In the genomic region with DNA sequence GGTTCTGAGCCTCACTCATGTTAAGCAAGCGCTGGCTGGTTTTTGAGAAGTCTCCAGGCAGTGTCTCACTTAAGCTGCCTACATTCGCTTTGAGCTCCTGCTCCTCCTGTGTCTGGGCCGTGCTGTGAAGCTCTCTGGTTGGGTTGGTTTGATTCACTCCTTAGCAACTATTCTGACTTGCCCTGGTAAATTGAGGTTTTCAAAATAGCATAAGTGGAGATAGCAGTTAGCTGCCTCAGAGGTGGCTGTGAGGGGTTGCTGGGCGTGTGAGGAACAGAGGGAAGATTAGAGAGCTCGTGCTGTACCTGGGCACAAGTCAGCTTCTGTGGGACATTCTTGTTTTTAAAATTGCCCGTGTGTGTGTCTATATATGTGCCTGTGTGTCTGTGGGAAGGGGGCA, we compare ENCODE assay signal across 14 mouse cellular contexts. TPM values are rescaled to one million over a fixed set of nuclear protein-coding genes. Genes with fewer than 3 reads are reported as not detected.
DNase-seq lines count a peak whose midpoint lies in the region; ATAC-seq and TF ChIP-seq lines count a peak whose summit lies in the region.
"Had no signal": no experiment of that assay in that cellular context is flagged by ENCODE, and none has a peak within 500 bp of the region (broad histone marks: within the 10 kb centered on the region; RNA-seq: fewer than 3 reads in every experiment).

No protein-coding gene starts in this region.

- H3K79me2 ChIP-seq in heart, adult 2 months (replicated peaks; ENCODE audit: control insufficient read depth, insufficient read depth, low read length), result no peaks in the 10 kb centered on the region; the same call in none of the 2 replicates

- H3K9ac ChIP-seq in heart, adult 2 months (ENCODE audit: low read depth, low read length), result no peak overlapping the region
- no peak overlapping the region for H3K9ac ChIP-seq in lung, embryonic 15.5 days
- H3K9ac ChIP-seq in heart, embryonic 15.5 days, result no peak overlapping the region
- H3K9ac ChIP-seq: hindbrain, embryonic 15.5 days; liver, embryonic 15.5 days; midbrain, embryonic 13.5 days had no signal

- peak overlapping the region; percentile 43 for H3K27ac ChIP-seq in heart, adult 2 months
- H3K27ac ChIP-seq in lung, embryonic 15.5 days, result peak overlapping the region; percentile 71
- peak overlapping the region; percentile 78 for H3K27ac ChIP-seq in heart, embryonic 15.5 days
- H3K27ac ChIP-seq in small intestine, adult 2 months (ENCODE audit: insufficient read depth, low read depth, low read length), result peak overlapping the region; percentile 26; the same call in 1 of the 2 replicates
- H3K27ac ChIP-seq: hindbrain, embryonic 15.5 days; layer of hippocampus, adult 2 months; liver, embryonic 15.5 days; midbrain, embryonic 13.5 days had no signal

- H3K4me2 ChIP-seq in lung, embryonic 15.5 days, result peak overlapping the region; percentile 27
- 0 out of 2 replicates have a peak overlapping the region, but pooled peaks have one; percentile 12 for H3K4me2 ChIP-seq in heart, embryonic 15.5 days
- H3K4me2 ChIP-seq: hindbrain, embryonic 15.5 days; liver, embryonic 15.5 days; midbrain, embryonic 13.5 days had no signal

- no peaks in the 10 kb centered on the region for H3K9me3 ChIP-seq in lung, embryonic 15.5 days
- H3K9me3 ChIP-seq in heart, embryonic 15.5 days (replicated peaks), result no peaks in the 10 kb centered on the region
- H3K9me3 ChIP-seq: hindbrain, embryonic 15.5 days; liver, embryonic 15.5 days; midbrain, embryonic 13.5 days had no signal

- no peak for TF ChIP-seq CTCF in heart, adult 2 months (IDR thresholded peaks at IDR 0.05)
- TF ChIP-seq CTCF in small intestine, adult 2 months (IDR thresholded peaks at IDR 0.05; ENCODE audit: extremely low read depth, insufficient read length, insufficient replicate concordance, low read depth, low read length), result no peak

- no peaks in the 10 kb centered on the region for H3K27me3 ChIP-seq in heart, adult 2 months (ENCODE audit: control insufficient read depth, insufficient read depth, low read length)
- no peaks in the 10 kb centered on the region for H3K27me3 ChIP-seq in lung, embryonic 15.5 days
- H3K27me3 ChIP-seq in heart, embryonic 15.5 days, result no peaks in the 10 kb centered on the region
- no peaks in the 10 kb centered on the region for H3K27me3 ChIP-seq in small intestine, adult 2 months (ENCODE audit: control insufficient read depth, insufficient read depth, low read length)
- H3K27me3 ChIP-seq: hindbrain, embryonic 15.5 days; liver, embryonic 15.5 days; midbrain, embryonic 13.5 days had no signal

- intact Hi-C loops in heart, adult 2 months (cut with DNase I), result no loop called here
- intact Hi-C loops in left cerebral cortex, postnatal 14 days (cut with DNase I), result no loop called here

- no peak for TF ChIP-seq POLR2A in heart, adult 2 months (IDR thresholded peaks at IDR 0.05; ENCODE audit: insufficient read depth, low read depth, low read length)
- TF ChIP-seq POLR2A in small intestine, adult 2 months (IDR thresholded peaks at IDR 0.05; ENCODE audit: low read depth, low read length), result no peak

- WGBS in heart, adult 2 months, result 75% methylated on average over 6 of the region's 6 CpGs
- WGBS in lung, embryonic 15.5 days, result 61% methylated on average over 6 of the region's 6 CpGs
- 59% methylated on average over 6 of the region's 6 CpGs for WGBS in heart, embryonic 15.5 days
- WGBS in small intestine, adult 2 months, result 40% methylated on average over 6 of the region's 6 CpGs

- 0 out of 2 replicates have a peak overlapping the region, but pooled peaks have one; percentile 5 for H3K4me3 ChIP-seq in heart, adult 2 months
- no peak overlapping the region for H3K4me3 ChIP-seq in lung, embryonic 15.5 days
- H3K4me3 ChIP-seq in heart, embryonic 15.5 days, result no peak overlapping the region
- H3K4me3 ChIP-seq in small intestine, adult 2 months (ENCODE audit: low read depth, low read length), result no peak overlapping the region
- H3K4me3 ChIP-seq: hindbrain, embryonic 15.5 days; layer of hippocampus, adult 2 months; liver, embryonic 15.5 days; midbrain, embryonic 13.5 days had no signal

- peaks cover 3% of the 10 kb centered on the region for H3K36me3 ChIP-seq in heart, adult 2 months (ENCODE audit: control insufficient read depth, insufficient read depth, low read length)
- H3K36me3 ChIP-seq in lung, embryonic 15.5 days, result peaks cover 33% of the 10 kb centered on the region; the same call in 1 of the 2 replicates
- H3K36me3 ChIP-seq in heart, embryonic 15.5 days, result peaks cover 20% of the 10 kb centered on the region
- peaks cover 70% of the 10 kb centered on the region for H3K36me3 ChIP-seq in small intestine, adult 2 months (ENCODE audit: control insufficient read depth, insufficient read depth, low read length)

- ATAC-seq in lung, embryonic 15.5 days (ENCODE audit: borderline replicate concordance, extremely low read depth, low FRiP score, low TSS enrichment), result peak; percentile 13; the same call in 1 of the 2 replicates
- 0 out of 2 replicates have a peak, but pooled peaks have one; percentile 6 for ATAC-seq in heart, embryonic 15.5 days (replicated peaks; ENCODE audit: insufficient number of reproducible peaks, insufficient read depth, low FRiP score, low read depth)
- ATAC-seq: midbrain, embryonic 13.5 days had no signal

- peaks cover 1% of the 10 kb centered on the region; the same call in 1 of the 2 replicates for H3K4me1 ChIP-seq in heart, adult 2 months (ENCODE audit: control insufficient read depth, insufficient read depth, low read length)
- peaks cover 14% of the 10 kb centered on the region; the same call in 1 of the 2 replicates for H3K4me1 ChIP-seq in lung, embryonic 15.5 days
- H3K4me1 ChIP-seq in heart, embryonic 15.5 days (replicated peaks), result peaks cover 28% of the 10 kb centered on the region
- peaks cover 10% of the 10 kb centered on the region; the same call in 1 of the 2 replicates for H3K4me1 ChIP-seq in small intestine, adult 2 months (ENCODE audit: control insufficient read depth, insufficient read depth, insufficient read length, low read length)
- H3K4me1 ChIP-seq: midbrain, embryonic 13.5 days had no signal

- no peak for TF ChIP-seq EP300 in heart, adult 2 months (IDR thresholded peaks at IDR 0.05; ENCODE audit: insufficient read depth, low read depth, low read length)

- DNase-seq in heart, adult 2 months, result no peak
- no peak for DNase-seq in heart, adult 8-10 months (ENCODE audit: low spot score)
- no peak for DNase-seq in lung, postnatal 36 days
- DNase-seq in left cerebral cortex, postnatal 14 days (ENCODE audit: low spot score in 2 of 2), result no peak
- no peak for DNase-seq in layer of hippocampus, postnatal 14 days (ENCODE audit: low spot score in 2 of 2)
- DNase-seq: cerebellum, adult 8-10 months; right cerebral cortex, postnatal 25 days had no signal

RNA-seq across cellular contexts. Expression of gene Bach1, which starts 27.6 kb away (rescaled TPM):
- total RNA-seq in heart, adult 2 months (2021), result 10 to 100 TPM; 26.4 to 27.9 TPM
- 8.3 and 11.1 TPM in 2 replicates for polyA plus RNA-seq in heart, adult 2 months (2012; rRNA removed)
- total RNA-seq in heart, adult 8-10 months (2022), result 10 to 100 TPM; 19.3 to 30.9 (median 28.2) TPM
- polyA plus RNA-seq in lung, embryonic 15.5 days (2015; fragmentation: Nextera tagmentation; extraction: Ambion mirVana), result 9.1 and 10.4 TPM in 2 replicates
- polyA plus RNA-seq in heart, embryonic 15.5 days (2015; fragmentation: Nextera tagmentation; extraction: Ambion mirVana), result 8.1 and 10.2 TPM in 2 replicates
- polyA plus RNA-seq in small intestine, adult 2 months (2012; rRNA removed), result 4.9 and 29.1 TPM in 2 replicates
- total RNA-seq in left cerebral cortex, postnatal 14 days (2021), result 10 to 100 TPM; 14.0 to 14.2 TPM
- 10 to 100 TPM; 14.5 to 15.6 TPM for total RNA-seq in layer of hippocampus, postnatal 14 days (2021)

Comparison
In these comparisons a context has a peak if more than half of its experiments do, and no peak if none do; other contexts are left out.
1. H3K27ac ChIP-seq: peak in every context shown above with its lines; median percentile 78 in heart, embryonic 15.5 days; 71 in lung, embryonic 15.5 days; 43 in heart, adult 2 months; 26 in small intestine, adult 2 months.